Mouse (Mus musculus) ovary, adult 18-20 months (tissue): ENCODE measurements at regions not wholly inside any gene's neighbourhood (a gene's known extent, or its start where the extent isn't known, plus 50 kb on each side); places are given as distances from the start of the nearest gene placed in this dataset.

ENCODE experiments used
- DNase-seq: peaks from one replicate; pipeline ENCODE4 v3.0.0; 2022; ENCODE audit warnings: low spot score, mixed read lengths

GRCm38 (mm10) chr2:8562948-8563347, 1053.6 kb upstream of the Celf2 start:
- no peak for DNase-seq

DNA sequence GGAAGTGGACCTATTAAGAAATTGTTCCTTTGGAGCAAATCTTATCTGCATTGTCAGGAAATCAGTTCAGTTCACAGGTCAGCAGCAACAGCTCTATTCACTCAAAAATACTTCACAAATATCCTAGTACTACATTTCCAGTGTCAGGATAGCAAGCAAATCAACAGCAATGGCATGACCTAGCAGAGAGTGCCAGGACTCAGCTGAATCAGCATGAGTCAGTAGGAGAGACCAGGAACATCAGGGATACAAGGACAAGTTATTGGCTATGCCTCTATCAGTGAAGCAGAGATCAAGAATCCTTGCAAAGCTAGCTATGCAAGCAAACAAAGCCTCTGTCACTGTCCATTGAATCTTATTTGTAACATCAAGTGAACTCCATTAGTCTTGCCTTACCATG, 1036.8 kb upstream of the Celf2 start:
- peak; percentile 6 for DNase-seq

- DNase-seq: no peak
Measured at GRCm38 (mm10) chr2:8536842-8537241, 1027.5 kb upstream of the Celf2 start.

GRCm38 (mm10) chr2:8498466-8498865, 989.1 kb upstream of the Celf2 start:
- DNase-seq: no peak

DNA sequence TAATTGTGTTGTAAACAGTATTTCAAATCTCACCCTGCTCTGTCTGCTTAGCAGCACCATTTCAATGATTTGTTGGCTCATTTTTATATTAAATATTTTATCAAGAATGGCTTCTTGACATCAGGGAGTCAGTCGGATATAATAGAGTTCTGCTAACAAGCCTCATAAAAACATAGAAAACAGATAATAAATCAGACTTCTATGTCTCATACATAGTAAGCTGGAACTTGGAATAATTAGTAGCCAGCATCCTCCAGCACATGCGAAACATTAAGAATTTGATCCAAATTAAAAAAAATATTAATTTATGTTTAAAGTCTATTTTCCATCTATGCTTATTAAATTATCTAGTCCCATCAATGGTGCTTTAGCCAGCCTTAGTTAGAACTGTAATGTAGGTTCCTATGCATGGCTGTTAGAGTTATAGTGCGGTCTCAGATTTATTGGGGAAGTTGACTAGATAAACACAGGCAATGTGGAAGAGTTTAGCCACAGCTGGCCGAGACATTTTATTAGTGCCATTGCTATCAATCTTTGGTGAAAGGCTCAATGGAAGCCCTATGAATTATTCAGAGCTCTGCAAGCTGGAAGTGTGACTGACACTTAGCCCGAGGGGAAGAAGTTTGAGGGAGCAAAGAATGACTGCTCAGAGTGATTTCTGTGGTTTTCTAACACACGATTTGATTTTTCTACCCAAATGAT, 968.6 kb upstream of the Celf2 start:
- no peak for DNase-seq

- DNase-seq: no peak
Measured at GRCm38 (mm10) chr2:8470546-8470945, 961.2 kb upstream of the Celf2 start.

- DNase-seq: no peak
Measured at GRCm38 (mm10) chr2:8468989-8469388, 959.6 kb upstream of the Celf2 start.

DNA sequence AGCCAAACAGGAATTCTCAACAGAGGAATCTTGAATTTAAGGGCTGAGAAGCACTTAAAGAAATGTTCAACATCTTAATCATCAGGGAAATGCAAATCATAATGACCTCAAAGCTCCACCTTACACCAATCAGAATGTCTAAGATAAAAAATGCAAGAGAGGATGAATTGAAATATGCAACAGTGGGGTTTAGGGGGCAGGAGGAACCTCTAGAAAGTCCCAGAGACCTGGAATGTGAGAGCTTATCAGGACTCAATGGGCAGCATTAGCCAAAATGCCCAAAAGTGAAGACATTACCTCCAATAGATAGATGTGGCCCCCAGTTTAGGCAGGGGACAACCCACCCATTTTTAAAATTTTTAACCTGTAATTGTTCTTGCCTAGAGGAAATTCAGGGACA, 959.0 kb upstream of the Celf2 start:
- DNase-seq: no peak

- no peak for DNase-seq
Measured at GRCm38 (mm10) chr2:8467531-8468203, 958.3 kb upstream of the Celf2 start.

- DNase-seq: no peak
Measured at GRCm38 (mm10) chr2:8452566-8453243, 943.3 kb upstream of the Celf2 start.

GRCm38 (mm10) chr2:8441230-8441629, 931.9 kb upstream of the Celf2 start:
- DNase-seq: no peak

DNA sequence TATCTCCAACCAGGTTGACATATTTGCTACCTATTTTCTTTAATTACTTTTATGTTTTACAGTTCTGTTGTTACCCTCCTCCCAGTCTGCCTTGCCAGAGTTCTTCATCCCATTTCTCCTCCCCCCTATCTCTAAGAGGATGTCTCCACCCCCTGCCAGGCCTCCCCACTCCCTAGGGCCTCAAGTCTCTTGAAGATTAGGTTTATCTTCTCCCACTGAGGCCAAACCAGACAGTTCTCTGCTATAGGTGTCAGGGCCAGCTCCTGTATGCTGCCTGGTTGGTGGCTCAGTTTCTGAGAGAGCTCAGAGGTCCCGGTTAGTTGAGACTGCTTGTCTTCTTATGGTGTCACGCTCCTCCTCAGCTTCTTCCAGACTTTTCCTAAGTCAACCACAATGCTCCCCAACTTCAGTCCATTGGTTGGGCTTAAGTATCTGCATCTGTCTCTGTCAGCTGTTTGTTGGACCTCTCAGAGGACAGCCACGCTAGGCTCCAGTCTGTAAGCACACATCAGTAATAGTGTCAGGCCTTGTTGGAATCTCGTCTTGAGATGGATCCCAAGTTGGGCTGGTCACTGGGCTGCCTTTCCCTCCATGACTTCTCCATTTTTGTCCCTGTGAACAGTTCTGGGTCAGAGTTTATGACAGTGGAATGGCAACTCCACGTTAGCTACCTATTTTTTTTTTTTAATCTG, 920.4 kb upstream of the Celf2 start:
- DNase-seq: no peak

DNA sequence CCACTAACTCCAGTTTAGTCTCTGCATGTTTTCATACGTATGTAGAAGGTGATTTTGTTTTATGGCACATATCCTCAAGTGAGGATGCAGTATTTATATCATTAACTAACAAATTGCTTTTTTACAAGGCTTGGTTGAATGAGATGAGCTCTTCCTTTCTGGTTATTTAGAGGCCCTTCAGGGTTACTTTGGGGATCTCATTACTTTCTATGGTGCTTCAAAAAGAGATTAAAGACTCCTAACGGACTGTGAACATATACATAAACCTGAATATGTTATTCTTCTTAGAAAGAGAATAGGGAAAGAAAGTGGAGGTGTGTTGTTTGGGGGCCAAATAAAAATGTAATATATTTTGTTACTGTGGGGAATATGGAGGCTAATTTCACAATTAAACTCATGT, 918.8 kb upstream of the Celf2 start:
- no peak for DNase-seq

DNA sequence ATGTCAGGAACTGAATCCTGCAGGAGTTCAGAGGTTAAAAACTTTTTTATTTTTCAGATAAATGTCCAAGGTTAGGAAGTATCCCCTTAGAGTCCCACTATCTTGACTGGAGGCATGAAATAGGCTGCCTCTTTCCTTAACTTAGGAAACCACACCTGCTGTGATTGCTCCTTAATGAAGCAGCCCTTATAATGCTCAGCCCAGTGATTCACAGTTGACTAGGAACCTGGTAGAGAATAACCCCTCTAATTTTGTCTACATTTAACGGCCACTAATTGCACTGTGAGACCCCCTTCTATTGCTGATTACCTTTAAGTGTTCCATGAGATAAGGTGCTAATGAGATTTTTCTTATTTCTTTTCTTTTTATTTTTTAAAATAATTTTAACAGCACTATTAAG, 918.4 kb upstream of the Celf2 start:
- no peak for DNase-seq

DNA sequence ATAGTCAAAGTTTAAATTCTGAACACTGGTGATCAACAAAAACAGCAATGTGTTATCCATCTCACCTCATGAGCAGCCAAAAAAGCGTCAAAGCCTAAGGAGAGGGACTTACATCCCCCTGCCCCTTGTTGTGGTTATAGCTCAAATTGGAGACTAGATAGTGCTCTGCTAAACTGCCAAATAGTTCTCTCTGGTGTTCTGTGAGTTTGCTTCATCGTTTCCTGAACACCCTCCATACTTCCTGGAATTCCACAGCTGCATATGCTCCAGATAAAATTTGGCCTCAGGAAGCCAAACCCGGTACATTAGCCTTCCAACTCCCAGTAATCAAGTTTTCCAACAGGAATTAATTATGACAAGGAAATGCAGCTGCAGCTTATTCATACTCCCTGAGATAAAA, 906.6 kb upstream of the Celf2 start:
- no peak for DNase-seq

GRCm38 (mm10) chr2:8394128-8394527, 884.8 kb upstream of the Celf2 start:
- no peak for DNase-seq

DNA sequence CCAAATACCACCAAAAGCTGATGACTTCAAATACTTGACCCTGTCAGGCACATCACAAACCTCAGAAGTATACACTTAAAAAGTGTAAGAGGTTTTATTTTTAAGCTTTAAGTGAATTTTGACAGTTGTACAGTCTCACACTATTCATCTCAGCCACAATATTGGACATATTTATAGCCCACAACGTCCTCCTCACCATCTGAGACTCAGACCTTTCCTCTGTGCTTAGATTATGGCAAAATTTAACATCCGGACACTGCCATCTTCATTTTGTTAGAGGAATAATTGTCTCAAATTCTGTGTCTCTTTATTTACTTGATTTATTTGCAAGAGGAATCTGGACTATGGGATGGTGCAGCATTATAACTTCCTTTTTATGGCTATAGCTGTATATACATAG, 880.2 kb upstream of the Celf2 start:
- no peak for DNase-seq

GRCm38 (mm10) chr2:8380246-8380645, 870.9 kb upstream of the Celf2 start:
- DNase-seq: no peak

DNA sequence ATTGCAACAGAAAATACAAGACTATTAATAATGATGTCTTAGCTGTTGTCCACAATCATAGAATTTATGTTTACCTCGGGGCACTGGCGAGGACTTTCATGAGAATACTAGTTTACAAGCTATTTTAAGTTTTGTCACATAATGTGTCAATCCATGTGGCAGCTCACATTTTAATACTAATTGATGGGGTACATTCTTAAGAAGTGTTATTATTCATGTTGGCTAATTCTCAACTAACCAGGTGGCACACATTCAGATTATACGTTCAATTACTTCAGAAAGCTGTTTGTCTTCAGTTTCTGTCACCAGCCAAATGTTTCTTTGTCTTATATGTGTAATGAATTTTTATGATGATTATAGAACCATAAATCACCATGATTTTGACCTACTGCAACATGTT, 870.2 kb upstream of the Celf2 start:
- DNase-seq: no peak

GRCm38 (mm10) chr2:8347867-8348266, 838.5 kb upstream of the Celf2 start:
- DNase-seq: no peak

DNA sequence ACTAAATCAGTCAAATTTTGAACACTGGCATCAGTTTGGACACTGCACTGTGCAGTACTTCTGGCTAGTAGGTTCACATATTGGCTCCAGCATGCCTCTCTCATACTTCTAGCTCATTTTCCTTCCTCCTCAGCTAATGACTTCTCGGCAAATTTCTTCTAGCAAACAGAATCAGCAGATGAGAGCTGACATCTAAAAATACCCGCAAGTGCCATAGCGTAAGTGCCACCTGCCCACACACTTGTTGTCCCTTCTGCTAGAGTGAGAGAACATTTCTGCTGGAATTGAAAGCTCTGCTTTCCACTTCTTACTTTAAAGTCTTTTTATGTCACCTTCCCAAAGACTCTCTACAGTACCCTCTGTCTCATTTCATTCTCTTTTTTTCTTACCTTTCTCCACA, 835.4 kb upstream of the Celf2 start:
- no peak for DNase-seq

DNA sequence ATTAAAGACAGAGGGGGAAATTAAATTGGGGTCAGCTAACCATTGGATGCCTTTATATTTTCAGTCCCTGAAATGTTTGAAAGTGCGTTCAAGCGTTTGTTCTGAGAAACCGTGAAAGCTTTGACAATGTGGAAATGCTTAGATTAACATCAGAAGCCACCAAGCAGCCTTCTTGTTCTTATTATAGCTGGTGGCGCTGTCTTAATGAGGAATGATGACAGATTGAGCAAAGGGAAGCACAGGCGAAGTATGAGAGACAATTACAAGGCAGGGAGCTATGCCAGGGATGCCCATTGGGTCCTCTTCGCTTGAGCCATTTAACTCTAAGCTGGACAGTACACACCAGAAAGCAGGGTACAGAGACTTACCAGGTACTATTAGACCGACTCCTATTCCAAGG, 828.9 kb upstream of the Celf2 start:
- no peak for DNase-seq

GRCm38 (mm10) chr2:8296001-8296400, 786.6 kb upstream of the Celf2 start:
- no peak for DNase-seq
